Mouse (Mus musculus) CH12.LX (cell line): ENCODE data around the gene Oxsr1. TPM values are rescaled to one million over a fixed set of nuclear protein-coding genes. Genes with fewer than 3 reads are reported as not detected.

ENCODE experiments used
- DNase-seq: peaks from one replicate; pipeline ENCODE4 v3.0.0-alpha.2; 2013; ENCODE audit errors: extremely low read depth
- H3K27ac ChIP-seq: 2 replicates; pipeline ENCODE4 v1.5.1; 2012; ENCODE audit warnings: low read depth, mild to moderate bottlenecking, control low read depth, moderate library complexity; ENCODE audit not compliant: insufficient read depth
- H3K27me3 ChIP-seq: replicated peaks from 2 replicates; pipeline ENCODE3; 2012; ENCODE audit warnings: inconsistent platforms
- H3K36me3 ChIP-seq, 2 experiments: replicated peaks in 1 of 2; 2 replicates each; pipeline versions ENCODE3 to v1.6.1; 2012; ENCODE audit warnings: inconsistent platforms in 1 of 2, low read length in 1 of 2, mild to moderate bottlenecking in 1 of 2, mixed read lengths in 1 of 2, moderate library complexity in 1 of 2; ENCODE audit not compliant: control insufficient read depth in 1 of 2, insufficient read depth in 1 of 2
- H3K4me1 ChIP-seq, 2 experiments: 2 replicates each; pipeline ENCODE4 v1.6.1; 2012; ENCODE audit warnings: inconsistent platforms in 1 of 2, moderate library complexity in 1 of 2; ENCODE audit not compliant: insufficient read depth in 2 of 2, control insufficient read depth in 1 of 2
- H3K4me2 ChIP-seq: 2 replicates; pipeline ENCODE4 v1.6.1; 2012; ENCODE audit warnings: low read depth, mild to moderate bottlenecking, control low read depth; ENCODE audit not compliant: poor library complexity, insufficient read depth, severe bottlenecking
- H3K4me3 ChIP-seq, 3 experiments: fragments of 150-350 bp in 1 of 3; sonication (generic) in 1 of 3; replicated peaks in 1 of 3; 2 replicates each; pipeline versions ENCODE3 to v1.5.1; 2011 to 2012; ENCODE audit warnings: low read depth in 2 of 3, low read length in 2 of 3, mild to moderate bottlenecking in 2 of 3, moderate library complexity in 2 of 3, control low read depth in 1 of 3, improper control_type of control experiment in 1 of 3, inconsistent platforms in 1 of 3, mixed read lengths in 1 of 3; ENCODE audit not compliant: poor library complexity in 1 of 3
- H3K79me2 ChIP-seq: replicated peaks from 2 replicates; pipeline ENCODE4 v1.6.1; 2012; ENCODE audit warnings: mild to moderate bottlenecking, moderate library complexity; ENCODE audit not compliant: control insufficient read depth, poor library complexity, insufficient read depth, severe bottlenecking; ENCODE audit errors: extremely low read depth
- H3K9ac ChIP-seq: 2 replicates; pipeline ENCODE4 v1.6.1; 2012; ENCODE audit warnings: low read depth, mild to moderate bottlenecking, control low read depth, moderate library complexity; ENCODE audit not compliant: insufficient read depth
- H3K9me3 ChIP-seq: replicated peaks from 2 replicates; pipeline ENCODE3; 2012; ENCODE audit warnings: low read length, inconsistent platforms, mixed read lengths
- BHLHE40 ChIP-seq: IDR thresholded peaks from 2 replicates; pipeline ENCODE4 v1.6.1; 2011; ENCODE audit warnings: mild to moderate bottlenecking, low read depth, low read length, improper control_type of control experiment
- CHD1 ChIP-seq: IDR thresholded peaks from 2 replicates; pipeline ENCODE4 v1.6.1; 2012; ENCODE audit warnings: low read depth, low read length, improper control_type of control experiment, inconsistent platforms
- CHD2 ChIP-seq: IDR thresholded peaks from 2 replicates; pipeline ENCODE4 v1.6.1; 2011; ENCODE audit warnings: low read length, improper control_type of control experiment
- CTCF ChIP-seq, 2 experiments: IDR thresholded peaks in 1 of 2; conservative IDR thresholded peaks in 1 of 2; 2 replicates each; pipeline ENCODE4 v1.5.1; 2011 to 2012; ENCODE audit warnings: low read depth in 2 of 2, low read length in 2 of 2, improper control_type of control experiment in 1 of 2, inconsistent platforms in 1 of 2, mild to moderate bottlenecking in 1 of 2, moderate library complexity in 1 of 2
- E2F4 ChIP-seq: IDR thresholded peaks from 2 replicates; pipeline ENCODE4 v1.6.1; 2011; ENCODE audit warnings: low read depth, low read length, improper control_type of control experiment; ENCODE audit not compliant: insufficient replicate concordance
- ELF1 ChIP-seq: IDR thresholded peaks from 2 replicates; pipeline ENCODE4 v1.6.1; 2014; ENCODE audit warnings: low read depth, mild to moderate bottlenecking, inconsistent platforms, low read length, improper control_type of control experiment
- EP300 ChIP-seq: IDR thresholded peaks from 2 replicates; pipeline ENCODE4 v1.6.1; 2011; ENCODE audit warnings: low read length, improper control_type of control experiment
- ETS1 ChIP-seq: conservative IDR thresholded peaks from 2 replicates; pipeline ENCODE4 v1.6.1; 2012; ENCODE audit warnings: low read depth, mild to moderate bottlenecking, inconsistent platforms, low read length, improper control_type of control experiment, moderate library complexity
- GABPA ChIP-seq: IDR thresholded peaks from 2 replicates; pipeline ENCODE4 v1.6.1; 2012; ENCODE audit warnings: low read depth, low read length, improper control_type of control experiment, inconsistent platforms; ENCODE audit not compliant: insufficient replicate concordance
- HCFC1 ChIP-seq: IDR thresholded peaks from 2 replicates; pipeline ENCODE4 v1.6.1; 2012; ENCODE audit warnings: low read depth, mild to moderate bottlenecking, inconsistent platforms, low read length, improper control_type of control experiment
- IRF4 ChIP-seq: IDR thresholded peaks from 2 replicates; pipeline ENCODE4 v1.6.1; 2014; ENCODE audit warnings: low read depth, mild to moderate bottlenecking, inconsistent platforms, low read length, improper control_type of control experiment
- JUN ChIP-seq: IDR thresholded peaks from 2 replicates; pipeline ENCODE4 v1.6.1; 2011; ENCODE audit warnings: low read depth, mild to moderate bottlenecking, low read length, improper control_type of control experiment, moderate library complexity; ENCODE audit not compliant: insufficient read depth
- JUND ChIP-seq: conservative IDR thresholded peaks from 2 replicates; pipeline ENCODE4 v1.6.1; 2011; ENCODE audit warnings: low read depth, low read length, improper control_type of control experiment
- KAT2A ChIP-seq: IDR thresholded peaks from 2 replicates; pipeline ENCODE4 v1.6.1; 2012; ENCODE audit warnings: low read length, improper control_type of control experiment, inconsistent platforms; ENCODE audit not compliant: insufficient replicate concordance
- MAFK ChIP-seq: IDR thresholded peaks from 2 replicates; pipeline ENCODE4 v1.6.1; 2011; ENCODE audit warnings: low read length, improper control_type of control experiment; ENCODE audit not compliant: insufficient replicate concordance
- MAX ChIP-seq: IDR thresholded peaks from 2 replicates; pipeline ENCODE4 v1.6.1; 2011; ENCODE audit warnings: low read length, improper control_type of control experiment
- MEF2A ChIP-seq: IDR thresholded peaks from 2 replicates; pipeline ENCODE4 v1.6.1; 2014; ENCODE audit warnings: low read depth, mild to moderate bottlenecking, inconsistent platforms, low read length, improper control_type of control experiment, borderline replicate concordance
- MXI1 ChIP-seq: IDR thresholded peaks from 2 replicates; pipeline ENCODE4 v1.6.1; 2011; ENCODE audit warnings: mild to moderate bottlenecking, low read depth, low read length, improper control_type of control experiment
- MYC ChIP-seq: IDR thresholded peaks from 2 replicates; pipeline ENCODE4 v1.6.1; 2011; ENCODE audit warnings: low read depth, mild to moderate bottlenecking, improper control_type of control experiment, low read length
- NELFE ChIP-seq: IDR thresholded peaks from 2 replicates; pipeline ENCODE4 v1.6.1; 2011; ENCODE audit warnings: low read depth, low read length, improper control_type of control experiment
- NRF1 ChIP-seq: IDR thresholded peaks from 2 replicates; pipeline ENCODE4 v1.6.1; 2014; ENCODE audit warnings: low read depth, mild to moderate bottlenecking, inconsistent platforms, low read length, improper control_type of control experiment, moderate library complexity
- PAX5 ChIP-seq: IDR thresholded peaks from 2 replicates; pipeline ENCODE4 v1.6.1; 2012; ENCODE audit warnings: low read length, inconsistent platforms, mixed read lengths
- POLR2A ChIP-seq: IDR thresholded peaks from 2 replicates; pipeline ENCODE4 v1.6.1; 2011; ENCODE audit warnings: low read depth, mild to moderate bottlenecking, improper control_type of control experiment, low read length
- POLR2AphosphoS2 ChIP-seq: IDR thresholded peaks from 2 replicates; pipeline ENCODE4 v1.6.1; 2011; ENCODE audit warnings: low read depth, low read length, improper control_type of control experiment
- RAD21 ChIP-seq: IDR thresholded peaks from 2 replicates; pipeline ENCODE4 v1.6.1; 2011; ENCODE audit warnings: low read depth, mild to moderate bottlenecking, low read length, improper control_type of control experiment, moderate library complexity
- RCOR1 ChIP-seq: conservative IDR thresholded peaks from 2 replicates; pipeline ENCODE4 v1.6.1; 2012; ENCODE audit warnings: low read depth, mild to moderate bottlenecking, inconsistent platforms, low read length, improper control_type of control experiment
- SIN3A ChIP-seq: IDR thresholded peaks from 2 replicates; pipeline ENCODE4 v1.6.1; 2012; ENCODE audit warnings: low read length, improper control_type of control experiment, inconsistent platforms
- SMC3 ChIP-seq: IDR thresholded peaks from 2 replicates; pipeline ENCODE4 v1.6.1; 2011; ENCODE audit warnings: low read depth, low read length, improper control_type of control experiment
- TBP ChIP-seq: conservative IDR thresholded peaks from 2 replicates; pipeline ENCODE4 v1.6.1; 2011; ENCODE audit warnings: low read depth, low read length, improper control_type of control experiment
- TCF12 ChIP-seq: IDR thresholded peaks from 2 replicates; pipeline ENCODE4 v1.6.1; 2014; ENCODE audit warnings: low read depth, mild to moderate bottlenecking, inconsistent platforms, low read length, improper control_type of control experiment
- USF1 ChIP-seq: IDR thresholded peaks from 2 replicates; pipeline ENCODE4 v1.6.1; 2014; ENCODE audit warnings: low read depth, mild to moderate bottlenecking, inconsistent platforms, low read length, improper control_type of control experiment
- USF2 ChIP-seq: conservative IDR thresholded peaks from 2 replicates; pipeline ENCODE4 v1.6.1; 2011; ENCODE audit warnings: low read depth, low read length, improper control_type of control experiment
- ZC3H11A ChIP-seq: IDR thresholded peaks from 2 replicates; pipeline ENCODE4 v1.6.1; 2012; ENCODE audit warnings: low read depth, mild to moderate bottlenecking, inconsistent platforms, low read length, improper control_type of control experiment
- ZKSCAN1 ChIP-seq: IDR thresholded peaks from 2 replicates; pipeline ENCODE4 v1.6.1; 2012; ENCODE audit warnings: low read depth, inconsistent platforms, low read length, improper control_type of control experiment, borderline replicate concordance
- ZMIZ1 ChIP-seq: IDR thresholded peaks from 2 replicates; pipeline ENCODE4 v1.6.1; 2012; ENCODE audit warnings: low read depth, mild to moderate bottlenecking, inconsistent platforms, low read length, improper control_type of control experiment
- ZNF384 ChIP-seq: IDR thresholded peaks from 2 replicates; pipeline ENCODE4 v1.6.1; 2012; ENCODE audit warnings: low read depth, low read length, improper control_type of control experiment, inconsistent platforms
- dilution Hi-C: fragments of 300-500 bp; cut with MboI; formaldehyde crosslinking; loops from 2 replicates; pipeline ENCODE4 v1.14.3; 2020; ENCODE audit warnings: low sequenced_read_pairs; ENCODE audit not compliant: extremely low pct_unique_long_range_greater_than_20kb, extremely low pct_ligation_motif_present
- in situ Hi-C: fragments of 300-500 bp; cut with MboI; formaldehyde crosslinking; loops from 3 replicates; pipeline ENCODE4 v1.14.3; 2019; ENCODE audit warnings: low sequenced_read_pairs, low pct_ligation_motif_present, low pct_unique_long_range_greater_than_20kb, mixed read lengths
- polyA plus RNA-seq: library from polyadenylated mRNA; unstranded; fragments of >175 nt; gene quantifications from 2 replicates; pipeline ENCODE4 v1.2.1, GENCODE M21; 2012; ENCODE audit warnings: low read depth; ENCODE audit not compliant: insufficient read length
- total RNA-seq, 2 experiments: library from RNA; depleted of rRNA; stranded (reverse); fragments of 300-350 nt in 1 of 2; fragments of >200 nt in 1 of 2; gene quantifications; 2 replicates each; pipeline ENCODE4 v1.2.3; 2012 to 2014

Oxsr1 gene
- total RNA-seq (2012; rRNA removed) (22.1 and 26.3 TPM in 2 replicates), total RNA-seq (2014; rRNA removed) (36.1 and 41.2 TPM in 2 replicates), polyA plus RNA-seq (31.7 and 33.3 TPM in 2 replicates)

GRCm38 (mm10) chr9:119322289-119323259 is at the start of gene Oxsr1:
Oxsr1 (minus strand) TSS chr9:119322427.
- H3K4me3 ChIP-seq: peak within 1 kb of the TSS; percentile 52 to 84 (median 75)
- peak within 1 kb of the TSS; percentile 84 for H3K9ac ChIP-seq
- H3K9me3 ChIP-seq: no peaks in the 10 kb centered on the region
- H3K36me3 ChIP-seq: peaks cover 2 to 12% of the 10 kb centered on the region in 2 experiments
- TF ChIP-seq NRF1 (peak; percentile 86), ZC3H11A (no peak), ZKSCAN1 (no peak), JUN (peak; percentile 10; the same call in 1 of the 2 replicates), HCFC1 (peak; percentile 90), MAFK (no peak), USF1 (no peak), CHD2 (peak; percentile 93), JUND (peak; percentile 13; the same call in 1 of the 2 replicates), SIN3A (peak; percentile 81), ETS1 (peak; percentile 76), EP300 (peak; percentile 57), ELF1 (peak; percentile 80), ZMIZ1 (peak; percentile 50; the same call in 1 of the 2 replicates), MAX (peak; percentile 71), E2F4 (0 out of 2 replicates have a peak, but pooled peaks have one; percentile 20), MXI1 (peak; percentile 54), RCOR1 (peak; percentile 89), CTCF (conservative IDR thresholded peaks at IDR 0.05 in 1 of 2, IDR thresholded peaks at IDR 0.05 in 1 of 2; ENCODE audit: low read depth in 2 of 2, low read length in 2 of 2) (peak in 1 of 2 experiments; percentile 65; a peak in 2 of 4 replicates), RAD21 (no peak), ZNF384 (peak; percentile 99), SMC3 (0 out of 2 replicates have a peak, but pooled peaks have one; percentile 11), KAT2A (no peak; the same call in 1 of the 2 replicates), MYC (peak; percentile 57; the same call in 1 of the 2 replicates), MEF2A (peak; percentile 63), NELFE (peak; percentile 87), PAX5 (no peak), CHD1 (peak; percentile 88), POLR2AphosphoS2 (no peak), IRF4 (peak; percentile 77), GABPA (no peak; the same call in 1 of the 2 replicates), TBP (peak; percentile 81; the same call in 1 of the 2 replicates), POLR2A (peak; percentile 82), BHLHE40 (peak; percentile 94), USF2 (no peak), TCF12 (peak; percentile 68)
- H3K79me2 ChIP-seq: peaks cover 9% of the 10 kb centered on the region; the same call in 1 of the 2 replicates
- in situ Hi-C loops (no loop called here), dilution Hi-C loops (no loop called here)
- H3K4me2 ChIP-seq: peak within 1 kb of the TSS; percentile 88
- no peaks in the 10 kb centered on the region for H3K27me3 ChIP-seq
- peak; percentile 99 for DNase-seq
- peak within 1 kb of the TSS; percentile 83 for H3K27ac ChIP-seq
- H3K4me1 ChIP-seq: peaks cover 2 to 23% of the 10 kb centered on the region in 2 experiments; a peak in 2 of 4 replicates
